Mouse (Mus musculus): ENCODE results near the gene Mcub. TPM values are rescaled to one million over a fixed set of nuclear protein-coding genes. Genes with fewer than 3 reads are reported as not detected.

Gene Mcub
- polyA plus RNA-seq (2015; fragmentation: Nextera tagmentation; extraction: Ambion mirVana): 4.2 and 4.7 TPM in 2 replicates

DNA sequence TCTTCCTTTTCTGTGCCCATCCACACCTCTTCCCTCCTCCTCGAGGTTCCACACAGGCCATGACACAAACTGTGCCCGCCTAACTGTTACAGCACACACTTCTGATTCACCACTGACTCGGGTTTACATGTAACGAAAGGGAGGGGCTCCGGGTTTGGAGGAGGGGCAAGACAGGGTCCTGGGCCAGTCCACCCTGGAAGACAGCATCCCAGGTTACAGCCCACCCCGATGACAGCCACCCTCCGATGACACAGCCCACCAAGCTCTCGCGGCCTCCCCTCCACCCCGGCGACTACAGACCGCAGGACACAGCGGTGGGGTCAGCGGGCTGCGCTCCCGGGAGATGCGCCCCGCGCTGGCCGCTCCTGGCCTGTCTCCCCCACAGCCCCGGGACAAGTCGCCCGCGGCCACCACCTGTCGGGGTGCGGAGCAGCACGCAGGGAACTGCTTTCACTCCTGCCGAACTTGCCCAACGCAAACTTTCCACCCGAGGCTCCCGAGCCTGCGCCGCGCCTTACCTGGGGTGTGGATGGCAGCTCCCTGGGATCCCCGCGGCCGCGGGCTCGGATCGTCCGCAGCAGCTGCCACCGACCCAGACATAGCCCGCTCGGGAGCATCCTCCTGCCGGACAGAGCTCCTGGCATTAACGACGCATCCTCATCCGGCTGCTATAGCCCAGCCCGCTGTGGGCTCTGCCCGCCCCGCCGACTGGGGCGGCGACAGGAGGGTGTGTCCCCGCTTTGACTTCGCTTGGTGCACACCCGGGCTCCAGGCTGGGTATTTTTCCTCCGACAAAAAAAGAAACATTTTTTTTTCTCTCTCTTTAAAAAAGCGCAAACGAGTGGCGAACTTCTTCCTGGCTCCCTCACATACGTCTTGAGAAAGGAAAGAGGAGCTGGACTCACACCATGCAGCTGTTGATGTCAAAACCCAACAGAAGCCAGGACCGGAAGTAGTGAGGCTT is at the start of gene Mcub:
Gene Mcub (minus strand): TSS at position 775 of the 964 bp plus-strand sequence.
- Histone ChIP-seq H3K9ac (peak within 1 kb of the TSS; percentile 72), H3K36me3 (no peaks in the 10 kb centered on the region), H3K9me3 (no peaks in the 10 kb centered on the region), H3K27ac (no peak within 1 kb of the TSS), H3K4me2 (peak within 1 kb of the TSS; percentile 99), H3K27me3 (peaks cover 39% of the 10 kb centered on the region), H3K4me1 (peaks cover 16% of the 10 kb centered on the region), H3K4me3 (peak within 1 kb of the TSS; percentile 61)
- under 1% methylated on average over 62 of the region's 63 CpGs for WGBS
- peak; percentile 71; the same call in 1 of the 2 replicates for ATAC-seq (ENCODE audit: insufficient number of reproducible peaks, insufficient read depth, low FRiP score, low TSS enrichment, low read depth)

GRCm38 (mm10) chr3:130012943-130013342 is 42.9 kb upstream of the Mcub start:
- Histone ChIP-seq H3K36me3 (peaks cover 36% of the 10 kb centered on the region), H3K9ac (no peak overlapping the region), H3K4me2 (no peak overlapping the region), H3K27ac (no peak overlapping the region), H3K9me3 (no peaks in the 10 kb centered on the region), H3K4me3 (no peak overlapping the region), H3K4me1 (no peaks in the 10 kb centered on the region), H3K27me3 (no peaks in the 10 kb centered on the region)
- WGBS: 73% methylated on average over 2 of the region's 2 CpGs
- no peak for ATAC-seq (ENCODE audit: insufficient number of reproducible peaks, insufficient read depth, low FRiP score, low TSS enrichment, low read depth)

DNA sequence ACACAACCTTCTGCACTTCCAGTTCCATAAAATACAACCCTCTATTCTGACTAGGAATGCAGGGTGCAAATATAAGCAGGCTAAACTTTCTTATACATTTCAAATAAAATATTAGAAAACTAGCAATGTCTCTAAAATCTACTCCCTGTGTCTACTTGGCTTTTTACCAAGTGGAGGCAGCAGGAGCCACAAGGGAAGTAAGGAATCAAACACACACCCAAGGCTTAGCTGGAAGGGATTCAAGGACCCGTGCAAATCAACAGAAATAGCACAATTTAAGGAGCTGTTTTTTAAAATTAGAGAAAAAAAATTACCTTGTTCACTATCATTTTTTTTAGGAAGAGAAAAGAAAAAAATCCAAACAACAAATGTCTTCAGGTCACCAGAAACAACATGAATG is 41.2 kb upstream of the Mcub start:
- 65% methylated on average over 1 of the region's 1 CpGs for WGBS
- H3K9me3 ChIP-seq: no peaks in the 10 kb centered on the region
- no peak overlapping the region for H3K27ac ChIP-seq
- no peaks in the 10 kb centered on the region for H3K4me1 ChIP-seq
- no peak for ATAC-seq (ENCODE audit: insufficient number of reproducible peaks, insufficient read depth, low FRiP score, low TSS enrichment, low read depth)
- no peak overlapping the region for H3K9ac ChIP-seq
- no peak overlapping the region for H3K4me2 ChIP-seq
- H3K36me3 ChIP-seq: peaks cover 43% of the 10 kb centered on the region
- H3K4me3 ChIP-seq: no peak overlapping the region
- no peaks in the 10 kb centered on the region for H3K27me3 ChIP-seq

DNA sequence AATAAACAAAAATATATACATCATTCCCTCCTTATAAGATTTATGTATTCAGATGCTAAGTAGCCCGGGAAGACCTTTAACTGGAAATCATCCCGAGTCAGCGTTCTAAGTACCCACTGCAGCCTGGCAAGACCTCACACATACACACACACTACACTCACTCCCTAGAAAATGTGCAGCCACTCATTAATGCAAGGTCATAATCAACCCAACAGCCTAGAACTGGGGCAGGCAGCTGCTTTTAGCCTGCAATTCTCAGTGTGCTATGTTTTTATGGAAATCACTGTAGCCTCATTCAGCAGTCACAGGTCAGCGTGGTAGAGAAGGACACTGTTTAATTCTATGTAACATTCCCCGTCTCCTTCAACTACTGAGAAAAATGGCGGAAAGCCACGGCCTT is 36.1 kb upstream of the Mcub start:
- Histone ChIP-seq H3K4me2 (no peak overlapping the region), H3K9ac (no peak overlapping the region), H3K4me3 (no peak overlapping the region), H3K9me3 (no peaks in the 10 kb centered on the region), H3K4me1 (no peaks in the 10 kb centered on the region), H3K27ac (no peak overlapping the region), H3K27me3 (no peaks in the 10 kb centered on the region), H3K36me3 (peaks cover 71% of the 10 kb centered on the region)
- ATAC-seq (ENCODE audit: insufficient number of reproducible peaks, insufficient read depth, low FRiP score, low TSS enrichment, low read depth): no peak
- 92% methylated on average over 7 of the region's 7 CpGs for WGBS

GRCm38 (mm10) chr3:130000926-130001325 is 30.9 kb upstream of the Mcub start:
- H3K27ac ChIP-seq: no peak overlapping the region
- no peak for ATAC-seq (ENCODE audit: insufficient number of reproducible peaks, insufficient read depth, low FRiP score, low TSS enrichment, low read depth)
- 94% methylated on average over 11 of the region's 11 CpGs for WGBS
- no peak overlapping the region for H3K4me2 ChIP-seq
- no peaks in the 10 kb centered on the region for H3K27me3 ChIP-seq
- H3K36me3 ChIP-seq: peaks cover 89% of the 10 kb centered on the region
- no peaks in the 10 kb centered on the region for H3K4me1 ChIP-seq
- no peaks in the 10 kb centered on the region for H3K9me3 ChIP-seq
- H3K4me3 ChIP-seq: no peak overlapping the region
- no peak overlapping the region for H3K9ac ChIP-seq

GRCm38 (mm10) chr3:129998526-129998925 is 28.5 kb upstream of the Mcub start:
- no peak overlapping the region for H3K4me2 ChIP-seq
- no peak overlapping the region for H3K4me3 ChIP-seq
- no peaks in the 10 kb centered on the region for H3K4me1 ChIP-seq
- no peaks in the 10 kb centered on the region for H3K9me3 ChIP-seq
- H3K27ac ChIP-seq: no peak overlapping the region
- ATAC-seq (ENCODE audit: insufficient number of reproducible peaks, insufficient read depth, low FRiP score, low TSS enrichment, low read depth): no peak
- no peaks in the 10 kb centered on the region for H3K27me3 ChIP-seq
- H3K36me3 ChIP-seq: peaks cover 92% of the 10 kb centered on the region
- no peak overlapping the region for H3K9ac ChIP-seq
- WGBS: 90% methylated on average over 6 of the region's 6 CpGs

GRCm38 (mm10) chr3:129998001-129998400 is 28.0 kb upstream of the Mcub start:
- Histone ChIP-seq H3K36me3 (peaks cover 94% of the 10 kb centered on the region), H3K4me3 (no peak overlapping the region), H3K27me3 (no peaks in the 10 kb centered on the region), H3K4me1 (no peaks in the 10 kb centered on the region), H3K27ac (no peak overlapping the region), H3K9ac (no peak overlapping the region), H3K4me2 (no peak overlapping the region), H3K9me3 (no peaks in the 10 kb centered on the region)
- 90% methylated on average over 7 of the region's 7 CpGs for WGBS
- no peak for ATAC-seq (ENCODE audit: insufficient number of reproducible peaks, insufficient read depth, low FRiP score, low TSS enrichment, low read depth)

DNA sequence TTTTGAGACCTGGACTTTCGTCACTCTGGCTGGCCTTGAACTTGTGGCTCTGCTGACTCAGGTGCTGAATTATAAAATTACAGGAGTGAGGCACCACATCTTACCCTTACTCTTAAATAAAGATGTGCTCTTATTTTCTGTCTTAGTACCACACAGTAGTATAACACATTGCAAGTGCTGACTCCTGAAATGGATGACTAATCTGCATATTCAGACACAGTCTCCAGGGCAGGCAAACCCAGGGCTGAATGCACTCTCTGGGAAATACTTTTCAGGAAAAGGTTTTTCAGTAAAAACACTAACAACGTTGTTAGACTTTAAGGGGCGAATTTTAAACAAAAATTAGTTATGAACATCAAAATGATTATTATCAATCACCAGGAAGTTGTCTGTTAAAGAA is 27.3 kb upstream of the Mcub start:
- Histone ChIP-seq H3K36me3 (peaks cover 94% of the 10 kb centered on the region), H3K27ac (no peak overlapping the region), H3K4me3 (no peak overlapping the region), H3K4me2 (no peak overlapping the region), H3K9ac (no peak overlapping the region), H3K4me1 (no peaks in the 10 kb centered on the region), H3K27me3 (no peaks in the 10 kb centered on the region), H3K9me3 (no peaks in the 10 kb centered on the region)
- ATAC-seq (ENCODE audit: insufficient number of reproducible peaks, insufficient read depth, low FRiP score, low TSS enrichment, low read depth): no peak
- WGBS: 85% methylated on average over 3 of the region's 3 CpGs

DNA sequence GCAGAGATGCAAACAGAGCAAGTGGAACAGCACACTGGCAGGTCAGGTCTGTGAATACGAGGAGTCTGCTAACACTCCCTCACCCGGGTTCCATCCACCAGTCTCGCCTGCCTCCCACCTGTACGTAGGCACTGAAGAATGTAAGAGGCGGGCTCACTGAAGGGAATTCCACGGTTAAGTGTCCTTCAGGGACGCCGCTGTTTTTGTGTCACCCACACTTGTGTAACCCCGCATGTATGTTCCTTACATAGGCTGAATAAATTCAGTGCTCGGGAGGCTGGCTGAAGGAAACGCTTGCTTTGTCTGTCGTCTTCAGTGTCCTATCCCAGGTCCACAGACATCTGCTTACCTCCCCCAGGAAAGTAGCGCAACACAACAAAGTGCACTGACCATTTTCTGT is 17.3 kb upstream of the Mcub start:
- WGBS: 95% methylated on average over 13 of the region's 13 CpGs

DNA sequence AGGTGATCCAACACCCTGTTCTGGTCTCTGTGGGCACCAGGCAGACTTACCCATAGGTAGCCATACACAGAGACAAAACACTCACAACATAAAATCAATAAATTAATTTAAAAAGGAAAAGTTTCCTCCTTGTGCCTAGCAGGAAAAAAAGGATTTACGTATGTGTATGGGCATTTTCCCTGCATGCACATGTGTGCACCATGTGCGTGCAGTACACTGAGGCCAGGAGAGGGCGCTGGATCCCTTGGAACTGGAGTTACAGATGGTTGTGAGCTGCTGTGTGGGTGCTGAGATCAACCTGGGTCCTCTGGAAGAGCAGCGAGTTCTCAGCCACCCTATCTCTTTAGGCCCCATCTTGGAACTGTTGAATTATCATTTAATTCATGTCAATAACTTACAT is 15.3 kb upstream of the Mcub start:
- Histone ChIP-seq H3K9ac (no peak overlapping the region), H3K27ac (no peak overlapping the region), H3K4me1 (no peaks in the 10 kb centered on the region), H3K9me3 (no peaks in the 10 kb centered on the region), H3K27me3 (no peaks in the 10 kb centered on the region), H3K4me3 (no peak overlapping the region), H3K4me2 (no peak overlapping the region), H3K36me3 (peaks cover 79% of the 10 kb centered on the region)
- ATAC-seq (ENCODE audit: insufficient number of reproducible peaks, insufficient read depth, low FRiP score, low TSS enrichment, low read depth): no peak
- 86% methylated on average over 4 of the region's 4 CpGs for WGBS

More for the DNA sequence above, 17.3 kb upstream of the Mcub start:
- Histone ChIP-seq H3K9me3 (no peaks in the 10 kb centered on the region), H3K4me3 (no peak overlapping the region), H3K36me3 (peaks cover 87% of the 10 kb centered on the region), H3K9ac (no peak overlapping the region), H3K27me3 (no peaks in the 10 kb centered on the region), H3K4me1 (no peaks in the 10 kb centered on the region), H3K4me2 (no peak overlapping the region), H3K27ac (no peak overlapping the region)
- no peak for ATAC-seq (ENCODE audit: insufficient number of reproducible peaks, insufficient read depth, low FRiP score, low TSS enrichment, low read depth)

DNA sequence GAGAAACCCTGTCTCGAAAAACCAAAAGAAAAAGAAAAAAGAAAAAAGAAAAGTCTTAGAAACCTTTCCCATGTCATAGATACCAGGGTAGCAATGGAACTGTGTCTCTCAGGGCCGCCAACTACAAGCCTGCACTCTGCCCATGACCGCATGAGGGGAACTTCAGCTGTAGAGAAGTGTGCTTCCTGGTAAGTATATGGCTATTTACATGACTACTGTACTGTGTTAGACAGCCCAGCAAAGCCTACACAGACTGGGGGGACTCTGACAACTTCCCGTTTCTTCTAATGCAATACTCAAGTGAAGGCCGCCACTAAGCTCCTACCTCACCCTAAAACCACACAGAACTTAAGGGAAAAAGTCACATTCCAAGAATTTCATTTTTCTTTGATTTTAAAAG is 14.8 kb upstream of the Mcub start:
- Histone ChIP-seq H3K27me3 (no peaks in the 10 kb centered on the region), H3K9me3 (no peaks in the 10 kb centered on the region), H3K4me2 (no peak overlapping the region), H3K36me3 (peaks cover 74% of the 10 kb centered on the region), H3K4me1 (no peaks in the 10 kb centered on the region), H3K9ac (no peak overlapping the region), H3K4me3 (no peak overlapping the region), H3K27ac (no peak overlapping the region)
- no peak for ATAC-seq (ENCODE audit: insufficient number of reproducible peaks, insufficient read depth, low FRiP score, low TSS enrichment, low read depth)
- 97% methylated on average over 5 of the region's 5 CpGs for WGBS

DNA sequence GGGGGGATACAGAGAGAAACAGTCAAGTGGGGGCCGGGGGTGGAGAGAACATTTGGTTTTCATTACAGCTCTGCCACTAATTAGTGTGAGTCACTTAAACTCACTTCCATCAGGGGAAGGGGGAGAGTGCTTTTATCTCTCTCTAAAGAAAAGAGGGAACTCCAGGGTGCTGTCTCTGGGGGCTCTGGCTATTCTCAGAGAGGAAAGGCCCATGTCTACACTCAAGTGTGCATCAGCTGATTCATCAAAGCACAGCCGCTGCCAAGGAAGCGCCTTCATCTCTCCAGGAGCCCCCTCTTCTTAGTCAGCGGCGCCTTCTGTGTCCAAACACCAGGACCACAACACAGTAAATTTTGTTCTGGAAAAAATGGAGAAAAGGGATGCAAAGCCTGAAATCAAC is 12.3 kb upstream of the Mcub start:
- WGBS: 63% methylated on average over 5 of the region's 5 CpGs

More for the DNA sequence above, 12.3 kb upstream of the Mcub start:
- no peak overlapping the region for H3K4me2 ChIP-seq
- H3K9ac ChIP-seq: no peak overlapping the region
- ATAC-seq (ENCODE audit: insufficient number of reproducible peaks, insufficient read depth, low FRiP score, low TSS enrichment, low read depth): no peak
- H3K4me1 ChIP-seq: no peaks in the 10 kb centered on the region
- peaks cover 48% of the 10 kb centered on the region for H3K36me3 ChIP-seq
- no peak overlapping the region for H3K4me3 ChIP-seq
- H3K9me3 ChIP-seq: no peaks in the 10 kb centered on the region
- no peak overlapping the region for H3K27ac ChIP-seq
- no peaks in the 10 kb centered on the region for H3K27me3 ChIP-seq

Data from embryonic facial prominence, embryonic 13.5 days (tissue).